Mouse (Mus musculus) lung, postnatal 14 days (tissue): Measurements from ENCODE around the gene Cgrrf1.
"Not testable (repeated sequence)": the region's sequence is repeated elsewhere in the genome, so short reads cannot be mapped to it uniquely, and the experiment has no call there.

Source experiments
- DNase-seq: peaks from one replicate; pipeline ENCODE4 v3.0.0; 2021

The Cgrrf1 gene

DNA sequence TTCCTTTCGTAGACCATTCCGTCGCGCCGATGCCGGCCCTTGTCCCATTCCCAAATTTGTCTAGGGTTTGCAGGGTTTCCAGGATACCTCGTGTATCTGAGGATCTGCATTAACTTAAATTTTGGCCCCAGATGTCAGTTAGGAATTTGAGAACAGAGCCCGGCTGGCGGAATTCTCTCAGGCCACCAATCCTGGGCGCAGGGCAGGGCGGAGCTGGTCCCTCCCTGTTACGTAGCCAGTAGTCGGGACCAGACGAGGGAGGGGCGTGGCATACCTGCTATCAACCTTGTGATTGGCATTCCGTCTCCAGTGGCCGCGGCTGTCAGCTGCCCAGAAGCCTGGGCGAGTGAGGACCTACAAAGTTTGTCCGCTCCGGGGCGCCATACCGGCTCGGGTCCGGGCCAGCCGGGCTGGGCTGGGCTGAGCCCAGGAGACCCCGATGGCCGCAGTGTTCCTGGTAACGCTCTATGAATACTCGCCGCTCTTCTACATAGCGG is at the start of gene Cgrrf1:
TSS of gene Cgrrf1 (plus strand) at position 289 of the 497 bp plus-strand sequence.
- peak; percentile 97 for DNase-seq

DNA sequence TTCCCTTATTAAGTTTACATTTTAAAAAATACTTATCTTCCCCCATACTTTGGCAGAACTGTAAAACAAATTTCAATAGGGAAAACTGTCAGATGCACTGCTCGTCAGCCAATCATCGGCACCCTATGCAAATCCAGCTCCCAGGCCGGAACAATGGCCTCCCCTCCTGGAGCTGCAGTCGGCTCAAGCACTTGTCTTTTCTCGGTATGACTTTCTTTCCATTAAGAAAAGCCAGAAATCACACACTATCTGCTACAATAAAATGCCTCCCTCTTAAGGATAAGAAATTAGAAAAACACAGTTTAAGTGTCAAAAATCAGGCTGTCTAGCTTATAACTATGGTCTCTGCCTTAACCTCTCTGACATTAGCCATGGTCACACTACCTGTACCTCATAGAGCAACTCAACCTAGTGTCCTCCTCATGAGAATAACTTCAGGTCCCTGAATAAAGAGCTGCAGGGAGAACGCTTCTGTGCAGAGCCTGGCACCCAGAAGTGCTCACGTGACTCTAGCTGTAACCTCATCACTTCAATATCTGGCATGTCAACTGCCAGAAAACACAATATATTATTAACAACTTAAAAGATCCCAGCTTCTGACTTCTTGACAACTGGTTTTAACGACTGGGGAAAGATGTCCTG is 49.6 kb upstream of the Cgrrf1 start:
- DNase-seq = no peak

DNA sequence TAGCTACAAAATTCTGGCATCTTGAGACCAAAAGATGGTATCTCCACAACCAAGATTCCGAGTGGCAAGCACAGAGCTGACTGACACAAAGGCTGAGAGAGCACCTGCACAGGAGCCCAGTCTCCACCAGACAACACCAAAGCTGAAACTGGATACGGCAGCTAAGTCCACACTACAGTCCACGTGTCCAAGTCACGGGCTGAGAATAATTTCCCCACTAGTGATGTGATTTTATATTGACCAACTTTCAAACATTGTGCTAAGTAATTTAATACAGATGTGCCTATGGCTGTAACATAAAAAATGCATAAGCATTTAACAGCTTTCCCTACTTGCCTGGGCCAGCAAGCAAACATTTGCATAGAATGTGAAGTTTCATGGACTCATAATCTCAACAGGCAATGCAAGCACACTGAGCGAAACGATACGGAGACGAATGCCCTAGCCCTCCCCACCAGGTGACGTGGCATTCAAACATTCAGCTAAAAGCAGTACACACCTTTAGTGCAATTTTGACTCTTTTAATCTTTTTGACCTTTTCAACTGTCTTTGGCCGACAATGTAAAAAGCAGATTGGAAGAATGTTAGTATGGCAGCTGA is 48.5 kb upstream of the Cgrrf1 start:
- no peak for DNase-seq

- DNase-seq = no peak
Measured at GRCm38 (mm10) chr14:46785247-46785646, 46.7 kb upstream of the Cgrrf1 start.

DNA sequence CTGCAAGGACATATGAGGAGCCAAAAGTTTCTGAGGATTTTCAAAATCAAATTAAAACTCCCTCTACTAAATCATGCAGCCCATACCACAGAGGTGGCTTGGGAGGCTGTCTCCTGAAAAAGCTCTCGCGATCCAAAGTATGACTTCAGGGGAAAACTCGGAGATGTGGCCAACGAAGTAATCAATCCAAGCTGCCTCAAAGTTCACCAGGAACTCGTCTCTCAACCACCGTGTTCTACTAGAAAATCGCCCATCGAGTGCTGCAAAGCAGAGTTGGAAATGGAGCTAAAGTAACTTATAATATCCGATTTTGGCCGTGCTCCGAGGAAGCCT is 44.5 kb upstream of the Cgrrf1 start:
- DNase-seq = no peak

DNA sequence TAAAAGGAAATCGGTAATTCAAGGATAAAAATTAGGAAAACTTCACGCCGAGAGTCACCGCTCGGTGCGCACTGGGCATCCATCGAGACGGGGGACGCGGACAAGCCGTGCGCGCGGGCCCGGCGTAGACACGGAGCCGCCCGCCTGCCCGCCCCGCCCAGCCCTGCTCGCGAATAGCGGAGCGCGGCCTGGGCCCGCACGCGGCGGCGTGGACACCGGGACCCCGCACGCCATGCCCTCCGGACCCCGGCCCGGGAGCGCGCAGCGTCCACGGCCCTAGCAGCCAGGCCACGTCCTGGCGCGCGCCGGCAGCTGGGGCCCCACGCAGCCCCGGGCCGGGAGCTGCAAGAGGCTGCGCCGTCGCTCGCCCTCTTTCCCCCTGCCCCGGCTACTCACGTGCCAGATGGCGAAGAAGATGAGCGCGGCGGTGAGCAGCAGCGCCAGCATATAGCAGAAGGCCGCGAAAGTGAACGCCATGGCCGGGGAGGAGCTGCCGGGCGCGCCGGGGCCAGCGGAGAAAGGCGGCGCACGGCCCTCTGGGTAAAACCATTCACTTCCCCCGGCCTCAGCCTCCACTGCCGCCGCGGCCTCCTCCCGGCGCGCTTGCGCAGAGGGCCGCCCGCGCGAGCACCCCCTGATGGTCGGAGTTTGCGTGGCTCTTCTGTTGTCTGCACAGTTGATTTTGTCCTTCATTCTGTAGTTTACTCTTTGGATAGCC is 44.0 kb upstream of the Cgrrf1 start, which contains the start of gene Cnih1:
TSS of gene Cnih1 (minus strand) at position 625 of the 718 bp plus-strand sequence.
- DNase-seq = peak; percentile 91

DNA sequence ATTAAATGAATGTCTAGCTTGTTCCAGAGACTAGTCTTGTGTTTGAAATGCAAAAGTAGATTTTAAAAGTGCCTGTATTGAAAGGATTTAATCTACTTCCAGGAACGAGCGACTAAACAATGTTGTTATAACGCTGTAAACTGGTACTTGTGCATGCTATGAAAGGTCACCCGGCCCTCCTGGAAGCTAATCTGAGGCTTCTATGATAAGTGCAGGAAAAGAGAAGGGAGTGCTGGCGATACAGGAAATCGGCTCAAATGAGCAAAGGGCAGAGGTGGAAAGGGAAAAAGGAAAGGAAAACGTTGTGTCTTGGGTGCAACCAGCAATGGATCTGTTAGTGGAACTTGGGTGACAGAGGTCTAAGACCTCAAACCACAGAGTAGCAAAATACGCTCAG is 43.4 kb upstream of the Cgrrf1 start:
- DNase-seq = no peak

DNA sequence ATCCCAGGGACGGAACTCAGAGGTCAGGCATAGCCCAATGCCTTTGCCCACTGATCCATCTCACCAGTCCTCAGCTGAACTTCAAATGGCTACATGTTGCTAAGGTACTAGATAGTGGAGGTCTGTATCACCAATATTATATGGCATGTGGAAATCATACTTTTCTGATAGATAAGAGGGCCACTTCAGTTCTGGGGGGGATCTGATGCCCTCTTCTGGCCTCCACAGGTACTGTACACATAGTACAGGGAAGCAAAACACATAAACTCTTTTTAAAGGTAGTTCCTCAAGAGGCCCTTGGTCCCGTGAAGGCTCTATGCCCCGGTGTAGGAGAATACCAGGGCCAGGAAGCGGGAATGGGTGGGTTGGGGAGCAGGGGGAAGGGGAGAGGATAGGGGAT is 41.6 kb upstream of the Cgrrf1 start:
- no peak for DNase-seq

DNA sequence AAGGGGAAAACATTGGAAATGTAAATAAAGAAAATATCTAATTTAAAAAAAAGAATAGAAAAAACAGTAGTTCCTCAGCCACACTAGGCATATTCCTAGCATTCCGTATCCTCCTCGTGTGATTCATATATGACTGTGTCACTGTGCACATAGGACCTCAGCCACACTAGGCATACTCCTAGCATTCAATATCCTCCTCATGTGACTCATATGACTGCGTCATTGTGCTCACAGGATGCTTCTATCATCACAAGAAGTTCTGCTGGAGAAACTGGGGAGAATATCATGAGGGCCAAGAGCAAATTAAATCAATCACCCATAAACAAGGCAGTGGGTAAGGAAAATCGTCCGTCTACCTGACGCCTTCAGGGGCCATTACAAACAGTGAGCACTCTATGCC is 41.2 kb upstream of the Cgrrf1 start:
- DNase-seq = no peak

GRCm38 (mm10) chr14:46794157-46794556 is 37.8 kb upstream of the Cgrrf1 start:
- no peak for DNase-seq

DNA sequence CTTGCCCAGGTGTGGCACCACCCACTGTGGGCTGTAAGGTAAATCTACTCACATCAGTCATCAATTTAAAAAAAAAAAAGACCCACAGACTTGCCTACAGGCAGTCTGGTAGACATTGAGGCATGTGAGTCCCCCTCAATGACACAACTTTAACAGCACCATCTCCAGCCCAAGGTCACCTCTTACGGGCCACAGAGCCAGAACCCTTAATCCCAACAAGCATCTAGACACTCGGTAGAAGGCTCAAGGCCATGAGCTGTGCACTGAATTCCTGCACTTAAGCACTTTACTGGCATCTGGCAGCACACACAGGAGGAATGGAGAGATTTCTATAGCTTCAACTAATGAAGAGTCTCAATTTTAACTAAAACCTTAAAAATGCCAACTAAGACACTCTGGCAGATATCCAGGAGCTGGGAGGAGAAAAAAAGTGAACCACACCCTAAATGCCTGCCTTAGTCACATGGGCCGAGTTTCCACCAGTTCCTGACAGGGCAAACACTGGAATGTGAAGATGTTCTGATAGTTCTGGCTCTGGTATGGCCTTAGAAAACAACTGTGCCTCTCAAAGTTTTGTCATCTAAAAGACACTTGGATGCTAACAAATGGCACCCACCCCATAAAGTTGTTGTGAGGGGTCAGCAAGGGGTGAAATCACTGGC is 31.1 kb upstream of the Cgrrf1 start:
- DNase-seq = no peak

DNA sequence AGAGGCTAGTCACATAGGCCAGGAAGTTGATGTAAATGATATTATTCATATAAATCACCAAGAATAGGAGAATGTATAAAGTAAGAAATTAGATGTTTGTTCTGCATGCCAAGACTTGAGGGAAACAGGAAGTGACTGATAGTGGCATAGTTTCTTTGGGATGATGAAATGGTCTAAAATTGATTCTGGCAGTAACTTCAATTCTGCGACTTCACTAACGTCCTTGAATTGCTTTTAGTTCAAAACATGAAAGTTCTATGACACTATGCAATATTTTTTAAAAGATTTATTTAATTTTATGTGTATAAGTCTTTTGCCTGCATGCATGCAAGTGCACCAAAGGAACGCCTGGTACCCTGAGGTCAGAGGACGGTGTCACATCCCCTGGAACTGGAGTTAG is 28.7 kb upstream of the Cgrrf1 start:
- no peak for DNase-seq

DNA sequence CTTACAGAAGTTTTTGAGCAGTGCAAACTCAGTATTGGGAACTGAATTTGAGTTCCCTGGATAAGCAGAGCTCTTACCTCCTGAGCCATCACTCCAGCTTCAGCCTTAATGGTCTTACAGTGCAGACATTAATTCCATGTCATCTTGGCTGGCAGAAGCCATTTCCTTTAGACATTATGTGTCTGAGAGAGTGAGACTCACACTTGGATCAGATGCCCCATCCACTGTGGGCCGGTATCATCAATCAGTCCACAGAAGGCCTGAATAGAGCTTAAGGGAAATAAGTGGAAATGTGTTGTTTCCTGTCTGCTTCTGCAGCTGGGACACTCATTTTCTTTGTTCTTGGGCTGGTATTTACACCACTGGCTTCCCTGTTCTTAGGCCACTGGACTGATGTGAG is 28.1 kb upstream of the Cgrrf1 start:
- DNase-seq = no peak

GRCm38 (mm10) chr14:46806186-46806585 is 25.7 kb upstream of the Cgrrf1 start:
- no peak for DNase-seq

DNA sequence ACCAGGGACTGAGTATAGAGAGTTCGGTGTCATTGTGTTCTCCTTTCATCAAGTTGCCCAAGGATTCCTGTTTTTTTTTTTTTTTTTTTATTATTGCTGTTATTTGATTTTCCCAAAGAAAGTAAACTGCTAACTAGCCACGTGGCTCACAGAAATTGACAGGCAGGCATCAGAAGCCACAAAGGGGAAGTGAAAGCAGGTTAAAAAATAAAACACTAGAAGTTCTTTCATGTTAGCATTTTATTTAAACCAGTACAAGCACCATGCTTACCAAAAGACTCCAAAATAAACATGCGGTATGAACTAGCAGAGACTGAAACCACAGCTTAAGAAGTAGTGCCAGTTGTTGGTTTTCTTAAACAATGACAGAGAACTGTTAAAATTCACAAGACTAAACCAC is 24.0 kb upstream of the Cgrrf1 start:
- no peak for DNase-seq

GRCm38 (mm10) chr14:46815640-46816039 is 16.3 kb upstream of the Cgrrf1 start:
- DNase-seq = no peak

- DNase-seq = no peak
Measured at GRCm38 (mm10) chr14:46816916-46817622, 14.9 kb upstream of the Cgrrf1 start.

DNA sequence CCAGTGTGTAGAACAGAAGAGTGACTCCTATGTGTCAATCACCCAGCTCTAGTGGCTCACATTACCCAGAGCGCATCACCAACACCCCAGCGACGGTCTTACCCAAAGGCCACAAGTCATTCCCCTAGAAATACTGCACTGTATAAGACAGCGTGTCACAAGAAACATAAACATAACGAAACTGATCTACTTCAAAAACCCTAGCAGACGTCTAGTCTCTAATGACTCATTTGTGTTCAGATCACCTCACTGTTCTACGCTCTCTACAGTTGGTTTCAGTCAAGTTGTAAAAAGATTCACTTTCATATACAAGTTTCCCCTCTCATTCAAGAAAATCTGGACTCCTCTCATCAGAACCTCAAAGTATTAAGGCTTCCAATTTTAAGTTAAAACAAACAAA is 13.2 kb upstream of the Cgrrf1 start:
- no peak for DNase-seq

- not testable (repeated sequence) for DNase-seq
Measured at GRCm38 (mm10) chr14:46819961-46820360, 12.0 kb upstream of the Cgrrf1 start.

GRCm38 (mm10) chr14:46821271-46821872 is 10.6 kb upstream of the Cgrrf1 start:
- DNase-seq = peak; percentile 12

DNA sequence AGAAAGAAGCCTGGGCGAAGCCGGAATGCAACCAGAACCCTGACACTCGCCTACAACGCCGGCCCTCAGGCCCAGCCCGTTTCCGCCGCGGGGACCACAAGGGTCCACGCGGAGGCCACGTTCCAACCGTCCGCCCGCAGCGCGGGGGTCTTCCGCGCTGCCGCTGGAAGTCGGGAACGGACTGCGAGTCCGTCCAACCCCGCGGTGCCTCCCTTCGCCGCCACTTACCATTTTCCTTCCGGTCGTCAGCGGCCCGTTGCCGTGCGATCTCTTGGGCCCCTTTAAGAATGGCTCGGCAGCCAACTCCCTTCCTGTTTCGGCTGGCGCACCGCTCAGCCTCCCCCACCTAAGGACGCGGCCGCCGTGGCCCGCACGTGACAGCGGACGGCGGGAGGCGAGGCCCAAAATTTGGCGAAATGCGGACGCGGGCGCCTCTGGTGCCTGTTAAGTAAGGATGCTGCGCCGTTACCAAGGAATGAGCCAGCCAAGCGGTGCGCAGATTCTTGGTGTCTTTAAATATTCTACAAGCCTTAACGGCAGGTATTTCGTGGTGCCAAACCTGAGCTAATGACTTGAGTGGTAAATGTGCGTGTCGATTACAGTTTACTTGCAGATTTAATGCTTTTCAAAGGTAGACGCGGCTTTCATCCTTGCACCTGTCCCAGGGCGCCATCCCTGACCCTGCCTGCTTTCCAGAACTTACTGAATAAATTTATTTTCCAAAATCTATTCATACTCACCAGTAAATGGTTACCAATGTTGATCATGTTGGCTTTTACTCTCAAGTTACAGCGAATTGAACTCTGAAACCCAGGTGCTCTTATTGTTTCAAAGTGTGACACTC is 9.8 kb upstream of the Cgrrf1 start, which contains the start of gene Gmfb:
TSS of gene Gmfb (minus strand) at position 370 of the 844 bp plus-strand sequence.
- DNase-seq = peak; percentile 97
